Mouse (Mus musculus): Measurements from ENCODE around the gene Cep112.

The Cep112 gene

GRCm38 (mm10) chr11:108906590-108907254 is 481.7 kb downstream of the Cep112 start:
- CTCF ChIA-PET, result no interaction called here

DNA sequence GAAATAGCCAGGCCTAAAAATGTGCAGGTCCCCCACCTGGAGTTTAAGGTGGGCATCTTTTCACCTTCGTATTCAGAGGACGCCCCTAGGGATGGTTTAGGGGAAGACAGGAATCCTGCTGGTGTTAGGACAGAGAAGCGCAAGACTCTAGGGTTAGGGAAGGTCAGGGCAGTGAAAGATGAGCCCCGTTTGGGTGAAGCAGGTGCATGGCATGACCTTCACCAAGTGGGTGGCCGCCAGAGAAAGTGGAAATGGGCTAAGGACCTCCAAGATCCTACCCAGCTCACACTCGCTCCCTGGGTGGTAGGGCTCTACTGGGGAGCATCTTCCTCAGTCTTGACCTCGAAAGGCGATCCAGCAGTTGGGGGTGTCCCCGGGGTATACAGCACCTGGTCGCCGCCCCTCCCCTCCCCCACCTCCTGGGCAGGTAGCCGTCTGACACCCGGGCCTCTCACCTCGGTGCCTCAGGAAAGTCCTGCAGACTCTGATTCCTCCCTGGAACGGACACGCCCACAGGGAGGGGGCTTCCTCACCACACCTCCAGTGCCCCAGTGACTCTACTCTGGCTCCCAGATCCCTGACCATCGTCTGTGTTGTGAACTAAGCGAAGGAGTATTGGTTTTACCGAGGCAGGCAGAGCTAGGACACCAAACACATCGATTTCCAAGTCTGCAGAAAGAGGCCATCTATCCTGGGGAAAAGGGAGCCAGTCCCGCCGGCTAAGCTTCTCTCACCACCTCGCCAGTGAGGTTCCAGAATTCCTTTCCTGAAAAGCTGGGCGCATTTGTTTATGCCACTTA is 484.6 kb downstream of the Cep112 start:
- CTCF ChIA-PET, result no interaction called here

Data from spleen, embryonic (tissue).